Mouse (Mus musculus) neural tube, embryonic 13.5 days (tissue): Measurements from ENCODE around the gene Pitpnm1. TPM values are rescaled to one million over a fixed set of nuclear protein-coding genes. Genes with fewer than 3 reads are reported as not detected.

Source experiments
- ATAC-seq: fragments of 200-750 bp; cut with Nextera tagmentation; 2 replicates; pipeline ENCODE4 v1.8.0; 2017; ENCODE audit warnings: low read depth, mild to moderate bottlenecking, moderate TSS enrichment, moderate library complexity
- H3K27ac ChIP-seq: fragments of 300-500 bp; sonication (generic); replicated peaks from 2 replicates; pipeline ENCODE4 v1.5.1; 2015; ENCODE audit warnings: moderate library complexity, mild to moderate bottlenecking, inconsistent platforms
- H3K27me3 ChIP-seq: fragments of 300-500 bp; sonication (generic); 2 replicates; pipeline ENCODE4 v1.6.1; 2015; ENCODE audit warnings: mild to moderate bottlenecking, inconsistent platforms
- H3K36me3 ChIP-seq: fragments of 300-500 bp; sonication (generic); 2 replicates; pipeline ENCODE4 v1.6.1; 2015; ENCODE audit warnings: mild to moderate bottlenecking, inconsistent platforms
- H3K4me1 ChIP-seq: fragments of 300-500 bp; sonication (generic); replicated peaks from 2 replicates; pipeline ENCODE4 v1.6.1; 2015; ENCODE audit warnings: inconsistent platforms
- H3K4me2 ChIP-seq: fragments of 300-500 bp; sonication (generic); 2 replicates; pipeline ENCODE4 v1.6.1; 2015; ENCODE audit warnings: inconsistent platforms, mild to moderate bottlenecking, moderate library complexity
- H3K4me3 ChIP-seq: fragments of 300-500 bp; sonication (generic); 2 replicates; pipeline ENCODE4 v1.5.1; 2015; ENCODE audit warnings: mild to moderate bottlenecking, inconsistent platforms
- H3K9ac ChIP-seq: fragments of 300-500 bp; sonication (generic); 2 replicates; pipeline ENCODE4 v1.6.1; 2015; ENCODE audit warnings: moderate library complexity, mild to moderate bottlenecking, inconsistent platforms
- H3K9me3 ChIP-seq: fragments of 300-500 bp; sonication (generic); 2 replicates; pipeline ENCODE4 v1.6.1; 2016; ENCODE audit warnings: inconsistent platforms
- WGBS: fragments of 180-500 bp; shearing (Covaris S2); methylation state at CpG from one replicate; pipeline ENCODE4 v1.1.7; 2015; 5-methylcytosine and 5-hydroxymethylcytosine counted together
- polyA plus RNA-seq: library from polyadenylated mRNA; unstranded; fragments of >200 nt; fragmentation: Nextera tagmentation; extraction: Ambion mirVana; gene quantifications from 2 replicates; pipeline ENCODE4 v1.2.1, GENCODE M21; 2015

Pitpnm1 gene
- polyA plus RNA-seq, 1 experiment from 2014 or later = 37.8 TPM

- ATAC-seq = peak; percentile 5
- H3K27ac ChIP-seq = peak overlapping the region; percentile 77
- WGBS = 7% methylated on average over 8 of the region's 8 CpGs
These were observed 49.0 kb downstream of the Pitpnm1 start for GRCm38 (mm10) chr19:4148819-4149218.

GRCm38 (mm10) chr19:4149283-4149682, 49.5 kb downstream of the Pitpnm1 start:
- Histone ChIP-seq H3K27ac (no peak overlapping the region), H3K36me3 (peaks cover 40% of the 10 kb centered on the region), H3K9me3 (no peaks in the 10 kb centered on the region), H3K27me3 (no peaks in the 10 kb centered on the region), H3K4me2 (peak overlapping the region; percentile 94), H3K4me1 (peaks cover 23% of the 10 kb centered on the region), H3K4me3 (peak overlapping the region; percentile 91), H3K9ac (peak overlapping the region; percentile 94)
- no peak for ATAC-seq
- WGBS = 89% methylated on average over 11 of the region's 11 CpGs

More at GRCm38 (mm10) chr19:4148819-4149218, 49.0 kb downstream of the Pitpnm1 start:
- Histone ChIP-seq H3K9me3 (no peaks in the 10 kb centered on the region), H3K36me3 (peaks cover 37% of the 10 kb centered on the region), H3K4me2 (peak overlapping the region; percentile 94), H3K4me1 (peaks cover 23% of the 10 kb centered on the region), H3K9ac (peak overlapping the region; percentile 94), H3K27me3 (no peaks in the 10 kb centered on the region), H3K4me3 (peak overlapping the region; percentile 91)

DNA sequence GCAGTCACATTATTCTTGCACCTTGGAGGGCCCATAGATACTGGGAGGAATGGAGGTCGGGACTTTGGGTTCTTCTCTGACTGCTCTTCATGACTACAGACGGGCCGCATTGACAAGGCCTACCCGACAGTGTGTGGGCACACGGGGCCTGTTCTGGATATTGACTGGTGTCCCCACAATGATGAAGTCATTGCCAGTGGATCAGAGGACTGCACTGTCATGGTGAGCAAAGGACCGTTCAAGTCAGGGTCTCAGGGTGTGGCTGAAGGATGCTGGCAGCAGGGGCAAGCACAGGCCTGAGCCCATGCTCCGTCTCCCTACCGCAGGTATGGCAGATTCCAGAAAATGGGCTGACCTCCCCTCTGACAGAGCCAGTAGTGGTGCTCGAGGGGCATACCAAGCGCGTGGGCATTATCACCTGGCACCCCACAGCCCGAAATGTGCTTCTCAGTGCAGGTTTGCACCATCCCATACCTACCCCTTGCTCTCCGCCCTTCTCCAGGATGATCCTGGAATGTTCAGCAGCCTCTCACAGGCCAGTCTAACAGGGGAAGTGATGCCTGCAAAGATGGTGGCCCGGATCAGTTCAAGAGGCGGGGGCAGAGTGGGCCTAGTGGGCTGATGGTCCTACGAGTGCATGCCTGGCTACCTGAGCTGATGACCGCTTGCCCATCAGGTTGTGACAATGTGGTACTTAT, 50.1 kb downstream of the Pitpnm1 start:
- Histone ChIP-seq H3K4me1 (peaks cover 25% of the 10 kb centered on the region), H3K9ac (peak overlapping the region; percentile 94), H3K4me2 (peak overlapping the region; percentile 94), H3K4me3 (peak overlapping the region; percentile 91), H3K36me3 (peaks cover 40% of the 10 kb centered on the region), H3K27ac (no peak overlapping the region), H3K9me3 (no peaks in the 10 kb centered on the region), H3K27me3 (no peaks in the 10 kb centered on the region)
- ATAC-seq = no peak
- WGBS = 94% methylated on average over 17 of the region's 17 CpGs

GRCm38 (mm10) chr19:4150567-4151487, 51.0 kb downstream of the Pitpnm1 start:
- H3K4me3 ChIP-seq = no peak overlapping the region
- H3K9ac ChIP-seq = no peak overlapping the region
- no peak for ATAC-seq
- H3K27ac ChIP-seq = no peak overlapping the region
- no peaks in the 10 kb centered on the region for H3K27me3 ChIP-seq
- WGBS = 90% methylated on average over 22 of the region's 22 CpGs
- peaks cover 32% of the 10 kb centered on the region for H3K4me1 ChIP-seq
- peaks cover 45% of the 10 kb centered on the region for H3K36me3 ChIP-seq
- no peak overlapping the region for H3K4me2 ChIP-seq
- no peaks in the 10 kb centered on the region for H3K9me3 ChIP-seq

DNA sequence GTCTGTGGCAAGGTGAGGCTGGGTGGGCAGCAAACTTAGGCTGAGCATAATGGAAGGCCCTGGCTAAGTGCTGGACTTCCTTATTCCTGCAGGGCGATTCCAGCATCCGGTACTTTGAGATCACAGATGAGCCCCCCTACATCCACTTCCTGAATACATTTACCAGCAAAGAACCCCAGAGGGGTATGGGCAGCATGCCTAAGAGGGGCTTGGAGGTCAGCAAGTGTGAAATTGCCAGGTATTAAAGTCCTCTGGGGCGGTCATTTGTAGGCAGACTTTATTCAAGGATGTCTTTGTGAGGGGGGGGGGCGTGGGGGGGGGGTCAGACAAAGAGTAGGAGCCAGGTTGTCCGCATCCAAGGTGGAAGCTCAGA, 51.7 kb downstream of the Pitpnm1 start:
- peaks cover 51% of the 10 kb centered on the region for H3K36me3 ChIP-seq
- WGBS = 90% methylated on average over 4 of the region's 5 CpGs

DNA sequence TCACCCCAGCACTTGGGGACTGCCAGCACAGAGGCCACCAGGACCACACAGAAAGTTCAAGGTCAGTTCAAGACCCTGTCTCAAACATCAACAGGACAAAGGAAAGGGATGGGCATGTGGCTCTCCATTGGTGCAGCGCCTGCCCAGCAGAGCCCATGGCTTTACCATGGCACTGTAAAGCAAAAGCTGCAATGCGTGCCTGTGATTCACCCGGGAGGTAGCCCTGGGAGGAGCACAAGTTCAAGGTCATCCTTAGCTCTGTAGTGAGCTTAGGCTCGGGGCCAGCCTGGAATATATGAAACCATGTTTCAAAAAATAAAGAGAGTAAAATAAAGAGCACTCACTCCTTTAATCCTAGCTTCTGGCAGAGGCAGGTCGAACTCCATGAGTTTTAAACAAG, 52.1 kb downstream of the Pitpnm1 start:
- Histone ChIP-seq H3K4me1 (peaks cover 36% of the 10 kb centered on the region), H3K27ac (no peak overlapping the region), H3K4me3 (no peak overlapping the region), H3K4me2 (no peak overlapping the region), H3K36me3 (peaks cover 55% of the 10 kb centered on the region), H3K9me3 (no peaks in the 10 kb centered on the region), H3K27me3 (no peaks in the 10 kb centered on the region), H3K9ac (no peak overlapping the region)
- WGBS = 92% methylated on average over 5 of the region's 5 CpGs
- no peak for ATAC-seq

More for the DNA sequence above, 51.7 kb downstream of the Pitpnm1 start:
- no peak overlapping the region for H3K9ac ChIP-seq
- ATAC-seq = no peak
- H3K27me3 ChIP-seq = no peaks in the 10 kb centered on the region
- no peak overlapping the region for H3K27ac ChIP-seq
- H3K9me3 ChIP-seq = no peaks in the 10 kb centered on the region
- H3K4me1 ChIP-seq = peaks cover 36% of the 10 kb centered on the region
- H3K4me2 ChIP-seq = no peak overlapping the region
- no peak overlapping the region for H3K4me3 ChIP-seq

DNA sequence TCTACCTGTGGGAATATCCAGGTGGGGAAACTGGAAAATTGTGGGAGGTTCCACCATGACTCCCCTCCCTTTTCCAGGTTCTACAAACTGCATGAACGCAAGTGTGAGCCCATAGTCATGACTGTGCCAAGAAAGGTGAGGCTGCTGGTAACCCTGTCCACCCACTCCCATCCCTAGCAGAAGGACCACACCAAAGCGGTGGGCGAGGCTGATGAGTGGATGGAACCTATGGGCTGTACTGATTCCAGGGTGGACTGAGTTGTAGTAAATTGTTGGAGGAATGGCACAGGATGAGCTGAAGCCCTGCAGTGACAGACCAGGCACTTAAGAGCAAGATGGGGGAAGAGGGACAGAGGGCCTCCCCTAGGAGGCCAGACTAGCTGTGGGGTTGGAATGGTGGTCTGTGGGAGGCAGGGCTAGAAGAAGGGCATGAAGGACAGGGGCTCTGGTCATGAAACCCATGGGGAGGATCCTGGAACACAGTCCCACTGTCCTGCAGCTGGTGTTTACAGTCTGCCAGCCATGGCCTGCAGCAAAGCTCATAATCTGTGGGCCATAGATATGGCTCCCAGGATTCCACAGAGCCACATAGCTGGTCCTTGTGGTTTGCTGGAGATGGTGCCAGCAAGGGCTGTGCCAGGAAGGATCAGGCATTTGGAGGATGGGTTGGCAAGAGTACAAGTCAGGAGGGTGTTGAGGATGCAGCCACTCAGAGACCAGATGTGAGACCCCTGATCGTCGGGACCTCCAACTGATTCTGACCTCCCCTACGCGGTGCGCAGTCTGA, 52.8 kb downstream of the Pitpnm1 start:
- no peaks in the 10 kb centered on the region for H3K9me3 ChIP-seq
- no peak for ATAC-seq
- peaks cover 34% of the 10 kb centered on the region for H3K4me1 ChIP-seq
- no peak overlapping the region for H3K27ac ChIP-seq
- H3K36me3 ChIP-seq = peaks cover 63% of the 10 kb centered on the region
- no peak overlapping the region for H3K9ac ChIP-seq
- no peak overlapping the region for H3K4me2 ChIP-seq
- WGBS = 90% methylated on average over 8 of the region's 8 CpGs
- H3K27me3 ChIP-seq = no peaks in the 10 kb centered on the region
- no peak overlapping the region for H3K4me3 ChIP-seq

DNA sequence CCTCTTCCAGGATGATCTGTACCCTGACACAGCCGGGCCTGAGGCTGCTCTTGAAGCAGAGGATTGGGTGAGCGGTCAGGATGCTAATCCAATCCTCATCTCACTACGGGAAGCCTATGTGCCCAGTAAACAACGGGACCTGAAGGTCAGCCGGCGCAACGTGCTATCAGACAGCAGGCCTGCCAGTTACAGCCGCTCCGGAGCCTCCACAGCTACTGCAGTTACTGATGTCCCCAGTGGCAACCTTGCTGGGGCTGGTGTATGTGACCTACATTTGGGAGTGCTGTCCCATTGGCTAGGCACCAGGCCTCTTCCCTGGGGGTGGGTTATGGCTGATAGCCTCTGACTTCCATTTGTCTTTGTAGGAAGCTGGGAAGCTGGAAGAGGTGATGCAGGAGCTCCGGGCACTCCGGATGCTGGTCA, 53.4 kb downstream of the Pitpnm1 start, which contains the start of gene Ptprcap:
Gene Ptprcap, plus strand, starts transcription at position 373 of the 423 bp plus-strand sequence.
- no peaks in the 10 kb centered on the region for H3K27me3 ChIP-seq
- H3K27ac ChIP-seq = no peak within 1 kb of the TSS
- H3K4me1 ChIP-seq = peaks cover 28% of the 10 kb centered on the region
- H3K36me3 ChIP-seq = peaks cover 69% of the 10 kb centered on the region
- H3K4me3 ChIP-seq = no peak within 1 kb of the TSS
- no peak within 1 kb of the TSS for H3K9ac ChIP-seq
- ATAC-seq = no peak
- no peak within 1 kb of the TSS for H3K4me2 ChIP-seq
- WGBS = 80% methylated on average over 11 of the region's 11 CpGs
- no peaks in the 10 kb centered on the region for H3K9me3 ChIP-seq

DNA sequence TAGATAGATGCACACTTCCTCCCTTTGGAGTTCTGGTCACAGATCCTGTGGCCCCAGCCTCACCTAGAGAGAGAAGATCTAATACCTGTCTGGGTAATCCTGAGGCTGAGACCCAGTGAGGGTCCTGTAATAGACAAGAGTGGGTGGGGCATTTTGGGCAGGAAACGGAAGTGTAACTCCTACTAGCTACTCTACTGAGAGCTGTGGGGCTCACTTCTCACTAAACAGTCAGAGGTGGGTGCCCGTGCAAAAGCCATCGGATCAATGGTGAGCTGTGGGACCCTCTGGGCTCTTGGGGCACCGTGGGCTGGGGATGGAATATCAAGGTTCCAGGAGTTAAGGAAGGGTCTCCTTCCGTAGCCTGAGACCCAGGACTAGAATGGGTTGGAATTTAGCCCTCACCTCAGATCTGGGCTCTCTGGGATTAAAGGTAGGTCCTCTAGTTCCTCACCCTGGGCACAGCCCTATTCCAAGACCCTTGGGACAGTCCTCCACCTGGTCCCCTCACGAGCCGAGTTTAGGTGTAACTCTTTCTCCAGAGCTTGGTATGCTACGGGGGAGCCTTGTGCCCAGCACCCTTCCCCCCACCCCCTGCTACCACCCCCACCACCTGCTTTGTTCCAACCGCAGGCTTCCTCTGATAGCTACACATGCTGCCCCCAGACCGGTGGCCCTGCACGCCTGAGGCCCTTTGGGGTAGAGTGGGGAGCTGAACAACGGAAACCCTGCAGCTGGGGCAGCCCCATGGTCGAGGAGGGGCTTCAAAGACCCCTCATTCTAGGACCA, 54.8 kb downstream of the Pitpnm1 start:
- WGBS = 82% methylated on average over 13 of the region's 13 CpGs
- no peak overlapping the region for H3K4me3 ChIP-seq
- no peaks in the 10 kb centered on the region for H3K9me3 ChIP-seq
- no peaks in the 10 kb centered on the region for H3K27me3 ChIP-seq
- no peak overlapping the region for H3K9ac ChIP-seq
- H3K4me2 ChIP-seq = no peak overlapping the region
- peaks cover 83% of the 10 kb centered on the region for H3K36me3 ChIP-seq
- peaks cover 19% of the 10 kb centered on the region for H3K4me1 ChIP-seq
- ATAC-seq = no peak
- H3K27ac ChIP-seq = no peak overlapping the region

- ATAC-seq = no peak
- 71% methylated on average over 6 of the region's 6 CpGs for WGBS
- H3K4me3 ChIP-seq = no peak overlapping the region
- peaks cover 12% of the 10 kb centered on the region for H3K4me1 ChIP-seq
- H3K9ac ChIP-seq = no peak overlapping the region
- no peaks in the 10 kb centered on the region for H3K27me3 ChIP-seq
- no peaks in the 10 kb centered on the region for H3K9me3 ChIP-seq
- 0 out of 2 replicates have a peak overlapping the region, but pooled peaks have one; percentile 38 for H3K27ac ChIP-seq
- no peak overlapping the region for H3K4me2 ChIP-seq
- H3K36me3 ChIP-seq = peaks cover 81% of the 10 kb centered on the region
These were observed 55.6 kb downstream of the Pitpnm1 start for GRCm38 (mm10) chr19:4155223-4156072.
